Comparison of ENCODE assay signal across 25 mouse cellular contexts in the genomic region with DNA sequence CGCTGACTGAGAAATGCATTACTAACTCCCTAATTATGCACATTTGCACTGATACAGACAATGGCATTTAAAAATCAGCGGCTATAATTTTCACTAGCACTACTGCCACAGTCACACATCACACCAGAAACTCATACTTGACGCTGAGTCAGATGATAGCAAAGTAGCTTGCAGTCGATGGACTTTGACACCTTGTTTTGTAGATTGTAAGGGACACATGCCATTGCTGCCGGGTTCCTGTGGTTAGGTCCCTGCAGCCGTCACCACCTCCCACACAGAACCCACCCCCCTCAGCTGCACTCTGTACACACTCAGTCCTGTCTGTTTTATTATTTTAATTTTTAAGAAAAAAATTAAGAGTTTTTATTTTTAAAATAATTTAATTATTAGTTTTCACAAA.
A peak's percentile ranks its signal among the peaks of the same experiment; 100 is the strongest.
DNase-seq lines count a peak whose midpoint lies in the region; ATAC-seq and TF ChIP-seq lines count a peak whose summit lies in the region.
"Had no signal": no experiment of that assay in that cellular context is flagged by ENCODE, and none has a peak within 500 bp of the region (broad histone marks: within the 10 kb centered on the region; RNA-seq: fewer than 3 reads in every experiment).

No protein-coding gene starts in this region.

- no peak overlapping the region for H3K9ac ChIP-seq in embryonic facial prominence, embryonic 14.5 days (ENCODE audit: low read depth, low read length)
- no peak overlapping the region for H3K9ac ChIP-seq in liver, adult 2 months (ENCODE audit: low read depth, low read length)
- no peak overlapping the region for H3K9ac ChIP-seq in liver, embryonic 12.5 days
- H3K9ac ChIP-seq in stomach, postnatal 0 days (ENCODE audit: low read length) = no peak overlapping the region
- H3K9ac ChIP-seq: embryonic facial prominence, embryonic 15.5 days; forebrain, postnatal 0 days; heart, embryonic 13.5 days; hindbrain, embryonic 14.5 days had no signal

- peaks cover 19% of the 10 kb centered on the region for H3K36me3 ChIP-seq in embryonic facial prominence, embryonic 14.5 days (ENCODE audit: control insufficient read depth, insufficient read depth, low read length)
- peaks cover 15% of the 10 kb centered on the region for H3K36me3 ChIP-seq in embryonic facial prominence, embryonic 10.5 days (replicated peaks)
- peaks cover 2% of the 10 kb centered on the region; the same call in 1 of the 2 replicates for H3K36me3 ChIP-seq in liver, adult 2 months (ENCODE audit: control insufficient read depth, insufficient read depth, low read length)
- peaks cover 16% of the 10 kb centered on the region for H3K36me3 ChIP-seq in liver, embryonic 12.5 days
- no peaks in the 10 kb centered on the region; the same call in 1 of the 2 replicates for H3K36me3 ChIP-seq in stomach, postnatal 0 days (ENCODE audit: control insufficient read depth, insufficient read depth, low read length)

- ATAC-seq in embryonic facial prominence, embryonic 14.5 days (ENCODE audit: low read depth) = no peak
- no peak for ATAC-seq in liver, embryonic 12.5 days
- ATAC-seq in stomach, postnatal 0 days (ENCODE audit: low FRiP score, low TSS enrichment) = peak; percentile 38; the same call in 1 of the 2 replicates
- ATAC-seq: activated CD4-positive, CD25-positive, alpha-beta regulatory T cell, adult 4 months; forebrain, embryonic 14.5 days; forebrain, postnatal 0 days; hindbrain, postnatal 0 days had no signal

- H3K9me3 ChIP-seq in embryonic facial prominence, embryonic 14.5 days (ENCODE audit: control insufficient read depth, low read length) = no peaks in the 10 kb centered on the region
- no peaks in the 10 kb centered on the region for H3K9me3 ChIP-seq in embryonic facial prominence, embryonic 10.5 days
- no peaks in the 10 kb centered on the region for H3K9me3 ChIP-seq in liver, embryonic 12.5 days (replicated peaks)
- H3K9me3 ChIP-seq in stomach, postnatal 0 days (ENCODE audit: control insufficient read depth, low read length) = no peaks in the 10 kb centered on the region
- H3K9me3 ChIP-seq: embryonic facial prominence, embryonic 15.5 days; heart, embryonic 13.5 days had no signal

- DNase-seq in embryonic facial prominence, embryonic 14.5 days (ENCODE audit: low spot score) = peak; percentile 8
- DNase-seq in embryonic facial prominence, embryonic 10.5 days (ENCODE audit: low spot score) = no peak
- DNase-seq in liver, adult 2 months (ENCODE audit: extremely low read depth, low read depth, low spot score) = peak; percentile 21
- no peak for DNase-seq in stomach, postnatal 0 days (ENCODE audit: low spot score)
- DNase-seq in thymus, postnatal 10 days (ENCODE audit: low spot score in 2 of 2) = no peak
- DNase-seq in frontal cortex, postnatal 25 days (ENCODE audit: low spot score in 2 of 2) = no peak
- DNase-seq: adrenal gland, postnatal 10 days; adrenal gland, postnatal 36 days; cerebellum, adult 11 months; cerebellum, adult 2 months; cerebellum, adult 9-11 months; cerebellum, postnatal 36 days; embryo, embryonic 11 days; forebrain, postnatal 0 days; gastrocnemius, postnatal 25 days; heart, adult 18-20 months; heart, postnatal 14 days; heart, postnatal 4 days had no signal

- no peak overlapping the region for H3K4me2 ChIP-seq in embryonic facial prominence, embryonic 14.5 days (ENCODE audit: low read depth, low read length)
- no peak overlapping the region for H3K4me2 ChIP-seq in liver, embryonic 12.5 days
- no peak overlapping the region for H3K4me2 ChIP-seq in stomach, postnatal 0 days (replicated peaks; ENCODE audit: low read depth)
- H3K4me2 ChIP-seq: embryonic facial prominence, embryonic 15.5 days; heart, embryonic 13.5 days; hindbrain, embryonic 14.5 days had no signal

- WGBS in embryonic facial prominence, embryonic 14.5 days = 66% methylated on average over 6 of the region's 6 CpGs
- WGBS in embryonic facial prominence, embryonic 10.5 days = 86% methylated on average over 6 of the region's 6 CpGs
- WGBS in liver, adult 2 months = 66% methylated on average over 6 of the region's 6 CpGs
- WGBS in liver, embryonic 12.5 days (ENCODE audit: insufficient replicate concordance) = 76% methylated on average over 6 of the region's 6 CpGs
- 74% methylated on average over 6 of the region's 6 CpGs for WGBS in stomach, postnatal 0 days

- no peak for TF ChIP-seq POLR2A in liver, adult 2 months (IDR thresholded peaks at IDR 0.05; ENCODE audit: extremely low read depth, insufficient read depth, low read length)

- TF ChIP-seq CTCF in liver, adult 2 months (IDR thresholded peaks at IDR 0.05; ENCODE audit: low read depth, low read length) = no peak
- no peak for TF ChIP-seq CTCF in stomach, postnatal 0 days (IDR thresholded peaks at IDR 0.05; ENCODE audit: low read depth)

- no peak overlapping the region for H3K27ac ChIP-seq in embryonic facial prominence, embryonic 14.5 days (replicated peaks; ENCODE audit: low read depth, low read length)
- no peak overlapping the region for H3K27ac ChIP-seq in embryonic facial prominence, embryonic 10.5 days (replicated peaks)
- no peak overlapping the region for H3K27ac ChIP-seq in liver, adult 2 months (replicated peaks; ENCODE audit: insufficient read depth, low read depth, low read length)
- no peak overlapping the region for H3K27ac ChIP-seq in liver, embryonic 12.5 days
- no peak overlapping the region for H3K27ac ChIP-seq in stomach, postnatal 0 days (replicated peaks)
- H3K27ac ChIP-seq: embryonic facial prominence, embryonic 15.5 days; heart, embryonic 13.5 days; hindbrain, embryonic 14.5 days; hindbrain, postnatal 0 days had no signal

- no peaks in the 10 kb centered on the region for H3K27me3 ChIP-seq in embryonic facial prominence, embryonic 14.5 days (replicated peaks; ENCODE audit: control insufficient read depth, insufficient read depth, low read length)
- no peaks in the 10 kb centered on the region for H3K27me3 ChIP-seq in embryonic facial prominence, embryonic 10.5 days (replicated peaks; ENCODE audit: low read depth, poor library complexity, severe bottlenecking)
- no peaks in the 10 kb centered on the region for H3K27me3 ChIP-seq in liver, adult 2 months (ENCODE audit: control insufficient read depth, insufficient read depth, low read length)
- H3K27me3 ChIP-seq in liver, embryonic 12.5 days (replicated peaks) = no peaks in the 10 kb centered on the region
- H3K27me3 ChIP-seq in stomach, postnatal 0 days (ENCODE audit: control insufficient read depth, insufficient read depth, low read length) = no peaks in the 10 kb centered on the region
- H3K27me3 ChIP-seq: embryonic facial prominence, embryonic 15.5 days; heart, embryonic 13.5 days had no signal

- H3K4me3 ChIP-seq in embryonic facial prominence, embryonic 14.5 days (ENCODE audit: low read depth, low read length) = no peak overlapping the region
- H3K4me3 ChIP-seq in embryonic facial prominence, embryonic 10.5 days = no peak overlapping the region
- H3K4me3 ChIP-seq in liver, adult 2 months (ENCODE audit: insufficient read depth, low read depth, low read length) = no peak overlapping the region
- H3K4me3 ChIP-seq in liver, embryonic 12.5 days = no peak overlapping the region
- no peak overlapping the region for H3K4me3 ChIP-seq in stomach, postnatal 0 days (ENCODE audit: low read depth, low read length)
- H3K4me3 ChIP-seq: embryonic facial prominence, embryonic 15.5 days; heart, embryonic 13.5 days had no signal

- no peak for TF ChIP-seq EP300 in stomach, postnatal 0 days (optimal IDR thresholded peaks at IDR 0.05)

- H3K79me2 ChIP-seq in liver, adult 2 months (ENCODE audit: control insufficient read depth, insufficient read depth, low read length) = no peaks in the 10 kb centered on the region

- no peaks in the 10 kb centered on the region for H3K4me1 ChIP-seq in embryonic facial prominence, embryonic 14.5 days (ENCODE audit: control insufficient read depth, insufficient read depth, low read length)
- no peaks in the 10 kb centered on the region for H3K4me1 ChIP-seq in embryonic facial prominence, embryonic 10.5 days
- no peaks in the 10 kb centered on the region; the same call in 1 of the 2 replicates for H3K4me1 ChIP-seq in liver, adult 2 months (ENCODE audit: control insufficient read depth, insufficient read depth, low read length)
- no peaks in the 10 kb centered on the region for H3K4me1 ChIP-seq in liver, embryonic 12.5 days
- no peaks in the 10 kb centered on the region for H3K4me1 ChIP-seq in stomach, postnatal 0 days (replicated peaks; ENCODE audit: control insufficient read depth, insufficient read depth)
- H3K4me1 ChIP-seq: embryonic facial prominence, embryonic 15.5 days had no signal

Comparison
In these comparisons a context has a peak if more than half of its experiments do, and no peak if none do; other contexts are left out.
1. DNase-seq: peak in embryonic facial prominence, embryonic 14.5 days (single experiment) and liver, adult 2 months (single experiment); none in embryonic facial prominence, embryonic 10.5 days (single experiment), stomach, postnatal 0 days (single experiment), thymus, postnatal 10 days (0 of 2) and frontal cortex, postnatal 25 days (0 of 2).